Comparison of ENCODE assay signal across 8 mouse cellular contexts in genomic region chr16:31235457-31236310, GRCm38 (mm10). TPM values are rescaled to one million over a fixed set of nuclear protein-coding genes. Genes with fewer than 3 reads are reported as not detected.
DNase-seq lines count a peak whose midpoint lies in the region; ATAC-seq lines count a peak whose summit lies in the region.

No protein-coding gene starts in this region.

- H3K9ac ChIP-seq in heart, embryonic 11.5 days (ENCODE audit: low read depth, low read length) = 0 out of 2 replicates have a peak overlapping the region, but pooled peaks have one; percentile 46
- H3K9ac ChIP-seq in liver, embryonic 15.5 days = no peak overlapping the region

- 14% methylated on average over 18 of the region's 18 CpGs for WGBS in heart, embryonic 11.5 days (ENCODE audit: insufficient replicate concordance)
- 11% methylated on average over 17 of the region's 18 CpGs for WGBS in liver, embryonic 15.5 days (ENCODE audit: insufficient replicate concordance)

- no peaks in the 10 kb centered on the region for H3K36me3 ChIP-seq in heart, embryonic 11.5 days (ENCODE audit: control insufficient read depth, insufficient read depth, low read length)
- no peaks in the 10 kb centered on the region for H3K36me3 ChIP-seq in liver, embryonic 15.5 days (replicated peaks)

- intact Hi-C loops in left cerebral cortex, postnatal 4 days (cut with DNase I) = no loop called here

- peak overlapping the region; percentile 10; the same call in 1 of the 2 replicates for H3K4me3 ChIP-seq in heart, embryonic 11.5 days (ENCODE audit: low read depth, low read length)
- 0 out of 2 replicates have a peak overlapping the region, but pooled peaks have one; percentile 17 for H3K4me3 ChIP-seq in liver, embryonic 15.5 days (replicated peaks)

- H3K4me2 ChIP-seq in heart, embryonic 11.5 days = peak overlapping the region; percentile 56
- peak overlapping the region; percentile 23; the same call in 1 of the 2 replicates for H3K4me2 ChIP-seq in liver, embryonic 15.5 days

- ATAC-seq in activated CD4-positive, CD25-positive, alpha-beta regulatory T cell, adult 4 months = peak; percentile 40
- ATAC-seq in heart, embryonic 11.5 days (replicated peaks; ENCODE audit: insufficient number of reproducible peaks, low FRiP score, low TSS enrichment) = no peak
- ATAC-seq in liver, embryonic 15.5 days (ENCODE audit: insufficient read depth) = no peak

- no peaks in the 10 kb centered on the region for H3K9me3 ChIP-seq in heart, embryonic 11.5 days (replicated peaks; ENCODE audit: control insufficient read depth, low read length)
- no peaks in the 10 kb centered on the region for H3K9me3 ChIP-seq in liver, embryonic 15.5 days (replicated peaks)

- DNase-seq in left cerebral cortex, postnatal 4 days = peak; percentile 22
- DNase-seq in left cerebral cortex, adult 18-20 months (ENCODE audit: low spot score in 2 of 2) = no peak
- DNase-seq in spleen, postnatal 36 days (ENCODE audit: low spot score in 2 of 2) = peak; percentile 48 to 52
- DNase-seq in right cerebral cortex, postnatal 36 days (ENCODE audit: low spot score in 2 of 2) = no peak
- no peak for DNase-seq in left cerebral cortex, adult 9 months (ENCODE audit: low spot score in 2 of 2)

- no peaks in the 10 kb centered on the region for H3K27me3 ChIP-seq in heart, embryonic 11.5 days (ENCODE audit: control insufficient read depth, insufficient read depth, low read length)
- H3K27me3 ChIP-seq in liver, embryonic 15.5 days = 0 out of 2 replicates have a peak, but pooled peaks cover 3% of the 10 kb centered on the region

- H3K27ac ChIP-seq in heart, embryonic 11.5 days (ENCODE audit: low read depth, low read length) = no peak overlapping the region
- no peak overlapping the region for H3K27ac ChIP-seq in liver, embryonic 15.5 days (replicated peaks)

- peaks cover 6% of the 10 kb centered on the region; the same call in 1 of the 2 replicates for H3K4me1 ChIP-seq in heart, embryonic 11.5 days (ENCODE audit: control insufficient read depth, insufficient read depth, low read length)
- peaks cover 8% of the 10 kb centered on the region for H3K4me1 ChIP-seq in liver, embryonic 15.5 days (replicated peaks)

RNA-seq across cellular contexts. Expression of gene Acap2, which starts 34.6 kb away (rescaled TPM):
- 10 to 100 TPM; 55.7 to 55.8 TPM for total RNA-seq in left cerebral cortex, postnatal 4 days (2021)
- total RNA-seq in left cerebral cortex, adult 18-20 months (2021) = 100 to 1,000 TPM; 102 TPM
- 10 to 100 TPM; 12.5 to 16.5 TPM for polyA plus RNA-seq in activated CD4-positive, CD25-positive, alpha-beta regulatory T cell, adult 4 months (2017; shearing (Covaris generic))
- polyA plus RNA-seq in heart, embryonic 11.5 days (2014; fragmentation: Nextera tagmentation; extraction: Ambion mirVana) = 14.7 and 18.2 TPM in 2 replicates
- 5.8 and 6.2 TPM in 2 replicates for polyA plus RNA-seq in liver, embryonic 15.5 days (2015; fragmentation: Nextera tagmentation; extraction: Ambion mirVana)

RNA-seq across cellular contexts. Expression of gene Ppp1r2, which starts 39.4 kb away (rescaled TPM):
- total RNA-seq in left cerebral cortex, postnatal 4 days (2021) = 10 to 100 TPM; 59.1 to 59.2 TPM
- total RNA-seq in left cerebral cortex, adult 18-20 months (2021) = 100 to 1,000 TPM; 107 to 113 TPM
- polyA plus RNA-seq in activated CD4-positive, CD25-positive, alpha-beta regulatory T cell, adult 4 months (2017; shearing (Covaris generic)) = 10 to 100 TPM; 20.3 to 20.8 TPM
- 90.8 and 91.1 TPM in 2 replicates for polyA plus RNA-seq in heart, embryonic 11.5 days (2014; fragmentation: Nextera tagmentation; extraction: Ambion mirVana)
- 31.2 and 33.1 TPM in 2 replicates for polyA plus RNA-seq in liver, embryonic 15.5 days (2015; fragmentation: Nextera tagmentation; extraction: Ambion mirVana)

Comparison
In these comparisons a context has a peak if more than half of its experiments do, and no peak if none do; other contexts are left out.
1. DNase-seq: peak in left cerebral cortex, postnatal 4 days (single experiment) and spleen, postnatal 36 days (2 of 2); none in left cerebral cortex, adult 18-20 months (0 of 2), right cerebral cortex, postnatal 36 days (0 of 2) and left cerebral cortex, adult 9 months (0 of 2).